Mouse (Mus musculus): ENCODE results near the gene Trpv6.

Trpv6 gene

GRCm38 (mm10) chr6:41636178-41636577 is at the start of gene Trpv6:
Trpv6 (minus strand) TSS chr6:41636405.
- DNase-seq: no peak

GRCm38 (mm10) chr6:41685596-41685995 is 49.4 kb upstream of the Trpv6 start:
- no peak for DNase-seq

- no peak for DNase-seq
These were observed 48.7 kb upstream of the Trpv6 start for GRCm38 (mm10) chr6:41684911-41685310.

- DNase-seq: no peak
These were observed 47.9 kb upstream of the Trpv6 start, which contains the start of gene Llcfc1 for GRCm38 (mm10) chr6:41684131-41684530. Llcfc1 (plus strand) TSS chr6:41684431.

- DNase-seq: no peak
These were observed 45.5 kb upstream of the Trpv6 start for GRCm38 (mm10) chr6:41681656-41682055.

- no peak for DNase-seq
These were observed 44.5 kb upstream of the Trpv6 start, which contains the start of gene Trpv5 for GRCm38 (mm10) chr6:41680669-41681068. Trpv5 (minus strand) TSS chr6:41680769.

- no peak for DNase-seq
These were observed 40.3 kb upstream of the Trpv6 start for GRCm38 (mm10) chr6:41676530-41676929.

- DNase-seq: no peak
These were observed 26.1 kb upstream of the Trpv6 start for GRCm38 (mm10) chr6:41662320-41662719.

GRCm38 (mm10) chr6:41658487-41658886 is 22.3 kb upstream of the Trpv6 start:
- DNase-seq: no peak

- DNase-seq: no peak
These were observed 18.4 kb upstream of the Trpv6 start for GRCm38 (mm10) chr6:41654648-41655047.

GRCm38 (mm10) chr6:41653173-41653572 is 17.0 kb upstream of the Trpv6 start:
- DNase-seq: no peak

GRCm38 (mm10) chr6:41646672-41647071 is 10.5 kb upstream of the Trpv6 start:
- no peak for DNase-seq

GRCm38 (mm10) chr6:41646220-41646619 is 10.0 kb upstream of the Trpv6 start:
- DNase-seq: no peak

GRCm38 (mm10) chr6:41643227-41643626 is 7.0 kb upstream of the Trpv6 start:
- DNase-seq: no peak

- no peak for DNase-seq
These were observed 6.6 kb upstream of the Trpv6 start for GRCm38 (mm10) chr6:41642765-41643164.

GRCm38 (mm10) chr6:41641173-41641866 is 5.1 kb upstream of the Trpv6 start:
- DNase-seq: no peak

- no peak for DNase-seq
These were observed 4.2 kb upstream of the Trpv6 start for GRCm38 (mm10) chr6:41640449-41640848.

GRCm38 (mm10) chr6:41637927-41638506 is 1.8 kb upstream of the Trpv6 start:
- no peak for DNase-seq

- no peak for DNase-seq
These were observed 1.2 kb upstream of the Trpv6 start for GRCm38 (mm10) chr6:41637393-41637792.

- DNase-seq: no peak
These were observed 994 bp downstream of the Trpv6 start for GRCm38 (mm10) chr6:41635211-41635610.

- no peak for DNase-seq
These were observed 4.7 kb downstream of the Trpv6 start for GRCm38 (mm10) chr6:41631549-41631948.

- no peak for DNase-seq
These were observed 5.4 kb downstream of the Trpv6 start for GRCm38 (mm10) chr6:41630791-41631190.

- no peak for DNase-seq
These were observed 8.0 kb downstream of the Trpv6 start for GRCm38 (mm10) chr6:41628180-41628579.

- no peak for DNase-seq
These were observed 13.5 kb downstream of the Trpv6 start for GRCm38 (mm10) chr6:41622661-41623060.

All from cerebellum, postnatal 36 days (tissue).